11 mouse cellular contexts compared by ENCODE assay signal in genomic region chr2:91299156-91299555, GRCm38 (mm10). TPM values are rescaled to one million over a fixed set of nuclear protein-coding genes. Genes with fewer than 3 reads are reported as not detected.
DNase-seq lines count a peak whose midpoint lies in the region; ATAC-seq and TF ChIP-seq lines count a peak whose summit lies in the region.
"Had no signal": no experiment of that assay in that cellular context is flagged by ENCODE, and none has a peak within 500 bp of the region (broad histone marks: within the 10 kb centered on the region; RNA-seq: fewer than 3 reads in every experiment).

No protein-coding gene starts in this region.

- no peaks in the 10 kb centered on the region for H3K27me3 ChIP-seq in heart, embryonic 13.5 days (replicated peaks)
- H3K27me3 ChIP-seq in C2C12 (ENCODE audit: control insufficient read depth, insufficient read depth, insufficient read length): no peaks in the 10 kb centered on the region
- H3K27me3 ChIP-seq in limb, embryonic 15.5 days: no peaks in the 10 kb centered on the region

- no peak overlapping the region for H3K4me3 ChIP-seq in heart, embryonic 13.5 days
- H3K4me3 ChIP-seq in C2C12 (ENCODE audit: insufficient read depth, poor library complexity, severe bottlenecking): no peak overlapping the region
- no peak overlapping the region for H3K4me3 ChIP-seq in limb, embryonic 15.5 days

- TF ChIP-seq CTCF in C2C12 (IDR thresholded peaks at IDR 0.05; ENCODE audit: control insufficient read depth, insufficient read depth, insufficient read length): no peak

- no peaks in the 10 kb centered on the region for H3K36me3 ChIP-seq in heart, embryonic 13.5 days
- H3K36me3 ChIP-seq in C2C12 (ENCODE audit: control insufficient read depth, insufficient read depth): no peaks in the 10 kb centered on the region
- H3K36me3 ChIP-seq in limb, embryonic 15.5 days: peaks cover 2% of the 10 kb centered on the region; the same call in 1 of the 2 replicates

- H3K79me3 ChIP-seq in C2C12 (ENCODE audit: low read depth): no peaks in the 10 kb centered on the region

- WGBS in heart, embryonic 13.5 days: 32% methylated on average over 3 of the region's 3 CpGs
- WGBS in limb, embryonic 15.5 days: 38% methylated on average over 3 of the region's 3 CpGs

- H3K79me2 ChIP-seq in C2C12 (ENCODE audit: control insufficient read depth, insufficient read depth): no peaks in the 10 kb centered on the region

- peak; percentile 37; the same call in 1 of the 2 replicates for ATAC-seq in heart, embryonic 13.5 days (ENCODE audit: extremely low read depth, insufficient number of reproducible peaks, low FRiP score, low TSS enrichment)
- peak; percentile 76 for ATAC-seq in limb, embryonic 15.5 days (ENCODE audit: insufficient number of reproducible peaks, low FRiP score, low TSS enrichment, low read depth)

- peak overlapping the region; percentile 78 for H3K27ac ChIP-seq in heart, embryonic 13.5 days (replicated peaks)
- H3K27ac ChIP-seq in limb, embryonic 15.5 days: peak overlapping the region; percentile 43; the same call in 1 of the 2 replicates
- H3K27ac ChIP-seq: liver, embryonic 14.5 days had no signal

- H3K9me3 ChIP-seq in heart, embryonic 13.5 days: no peaks in the 10 kb centered on the region
- no peaks in the 10 kb centered on the region for H3K9me3 ChIP-seq in limb, embryonic 15.5 days

- DNase-seq in heart, postnatal 36 days: no peak
- peak; percentile 69 to 70 for DNase-seq in adrenal gland, postnatal 36 days
- no peak for DNase-seq in ovary, postnatal 36 days (ENCODE audit: low spot score)
- no peak for DNase-seq in layer of hippocampus, postnatal 25 days (ENCODE audit: extremely low spot score in 1 of 2, low spot score in 1 of 2)
- no peak for DNase-seq in kidney, postnatal 25 days
- DNase-seq: cerebellum, postnatal 10 days; thymus, postnatal 25 days had no signal

- peaks cover 28% of the 10 kb centered on the region for H3K4me1 ChIP-seq in heart, embryonic 13.5 days
- H3K4me1 ChIP-seq in limb, embryonic 15.5 days: peaks cover 7% of the 10 kb centered on the region; the same call in 1 of the 2 replicates

- peak overlapping the region; percentile 30; the same call in 1 of the 2 replicates for H3K9ac ChIP-seq in heart, embryonic 13.5 days
- no peak overlapping the region for H3K9ac ChIP-seq in limb, embryonic 15.5 days
- H3K9ac ChIP-seq: liver, embryonic 14.5 days had no signal

- intact Hi-C loops in heart, postnatal 36 days (cut with DNase I): no loop called here

- H3ac ChIP-seq in C2C12 (ENCODE audit: control insufficient read depth, insufficient read length, low read depth): no peak overlapping the region

- H3K4me2 ChIP-seq in heart, embryonic 13.5 days: no peak overlapping the region
- H3K4me2 ChIP-seq in limb, embryonic 15.5 days: no peak overlapping the region

TF ChIP-seq in C2C12, 6 proteins besides CTCF, POLR2A, EP300 and RAD21:
- peak; percentile 45 for TF ChIP-seq FOSL1 (IDR thresholded peaks at IDR 0.05; ENCODE audit: insufficient read depth, low read length, poor library complexity, severe bottlenecking)
- TF ChIP-seq MYOG (IDR thresholded peaks at IDR 0.05; ENCODE audit: control insufficient read depth, extremely low read depth, insufficient read length): no peak
- TF ChIP-seq MAX (IDR thresholded peaks at IDR 0.05): no peak
- TF ChIP-seq MYOD1 (IDR thresholded peaks at IDR 0.05; ENCODE audit: control insufficient read depth, insufficient read length, low read depth): peak; percentile 96
- TF ChIP-seq CEBPB (IDR thresholded peaks at IDR 0.05; ENCODE audit: low read depth): no peak
- peak; percentile 4 for TF ChIP-seq USF1 (IDR thresholded peaks at IDR 0.05; ENCODE audit: low read depth)

RNA-seq across cellular contexts. Expression of gene Arfgap2, which starts 34.4 kb away (rescaled TPM):
- polyA plus RNA-seq in heart, embryonic 13.5 days (2015; fragmentation: Nextera tagmentation; extraction: Ambion mirVana): 63.3 and 64.4 TPM in 2 replicates
- total RNA-seq in heart, postnatal 36 days (2021): 10 to 100 TPM; 57.1 to 60.9 TPM
- 67.5 TPM for polyA plus RNA-seq in C2C12 (2012; fragmentation: generic; extraction: Trizol)
- 10 to 100 TPM; 88.2 to 94.6 TPM for total RNA-seq in adrenal gland, postnatal 36 days (2021)
- 82.9 and 83.1 TPM in 2 replicates for polyA plus RNA-seq in limb, embryonic 15.5 days (2015; fragmentation: Nextera tagmentation; extraction: Ambion mirVana)
- 10 to 100 TPM; 68.4 to 77.3 TPM for total RNA-seq in layer of hippocampus, postnatal 25 days (2021)

RNA-seq across cellular contexts. Expression of gene Pacsin3, which starts 43.4 kb away (rescaled TPM):
- polyA plus RNA-seq in heart, embryonic 13.5 days (2015; fragmentation: Nextera tagmentation; extraction: Ambion mirVana): 35.4 and 38.2 TPM in 2 replicates
- total RNA-seq in heart, postnatal 36 days (2021): 100 to 1,000 TPM; 150 to 151 TPM
- polyA plus RNA-seq in C2C12 (2012; fragmentation: generic; extraction: Trizol): 19.0 TPM
- 100 to 1,000 TPM in 1 of 2 experiments, 10 to 100 TPM in 1; 52.8 to 124 TPM for total RNA-seq in adrenal gland, postnatal 36 days (2021)
- 58.1 and 93.7 TPM in 2 replicates for polyA plus RNA-seq in limb, embryonic 15.5 days (2015; fragmentation: Nextera tagmentation; extraction: Ambion mirVana)
- total RNA-seq in layer of hippocampus, postnatal 25 days (2021): 10 to 100 TPM; 25.9 to 30.6 TPM

Comparison
In these comparisons a context has a peak if more than half of its experiments do, and no peak if none do; other contexts are left out.
1. DNase-seq: peak in adrenal gland, postnatal 36 days (2 of 2); none in heart, postnatal 36 days (0 of 2), ovary, postnatal 36 days (single experiment), layer of hippocampus, postnatal 25 days (0 of 2) and kidney, postnatal 25 days (0 of 2).